Mouse (Mus musculus) naive thymus-derived CD4-positive, alpha-beta T cell, adult 5 months (primary cell): ENCODE measurements around the gene Olfr1174-ps. TPM values are rescaled to one million over a fixed set of nuclear protein-coding genes. Genes with fewer than 3 reads are reported as not detected.

ENCODE experiments used
- polyA plus RNA-seq: library from polyadenylated mRNA; unstranded; fragments of 100-300 nt; shearing (Covaris generic); gene quantifications from one replicate; pipeline ENCODE4 v1.2.1, GENCODE M21; 2017

The Olfr1174-ps gene
- not detected for polyA plus RNA-seq

DNA sequence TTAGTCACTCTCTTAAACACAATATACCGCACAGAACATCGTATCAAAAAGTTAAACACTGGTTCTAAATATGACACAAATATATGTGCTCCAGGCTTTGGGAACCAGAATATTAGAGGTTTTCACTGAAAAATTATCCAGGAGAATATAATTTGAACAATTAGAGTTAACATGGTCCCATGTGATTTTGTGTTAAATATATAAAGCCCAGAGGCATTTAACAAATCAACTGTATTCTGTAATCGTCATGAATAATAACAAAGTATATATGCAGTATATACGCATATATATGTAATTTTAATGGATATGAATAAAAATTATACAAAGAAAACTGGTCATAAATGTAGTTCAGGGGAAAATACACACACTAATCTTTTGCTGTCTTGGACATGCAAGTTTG is at the start of gene Olfr1174-ps:
Gene Olfr1174-ps (minus strand): TSS at position 101 of the 400 bp plus-strand sequence.

DNA sequence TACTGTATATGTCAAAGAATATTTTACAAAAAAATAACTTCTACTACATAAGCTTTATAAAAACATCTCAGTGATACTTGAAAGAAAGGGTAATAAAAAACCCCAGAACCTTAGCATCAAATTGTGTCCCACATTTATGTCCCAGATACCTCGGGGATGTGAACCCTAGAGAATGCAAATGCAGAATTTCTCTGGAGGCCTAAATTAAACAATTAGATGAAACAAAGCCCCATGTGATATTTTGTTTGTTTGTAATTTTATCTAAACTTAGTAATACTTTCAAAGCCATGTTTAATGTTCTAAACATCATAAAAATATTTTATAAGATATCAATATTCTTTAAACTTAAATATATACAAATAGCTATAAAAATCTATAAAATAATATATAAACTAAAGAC is 31.5 kb upstream of the Olfr1174-ps start, which contains the start of gene Olfr1177-ps:
Gene Olfr1177-ps (minus strand): TSS at position 101 of the 400 bp plus-strand sequence.

DNA sequence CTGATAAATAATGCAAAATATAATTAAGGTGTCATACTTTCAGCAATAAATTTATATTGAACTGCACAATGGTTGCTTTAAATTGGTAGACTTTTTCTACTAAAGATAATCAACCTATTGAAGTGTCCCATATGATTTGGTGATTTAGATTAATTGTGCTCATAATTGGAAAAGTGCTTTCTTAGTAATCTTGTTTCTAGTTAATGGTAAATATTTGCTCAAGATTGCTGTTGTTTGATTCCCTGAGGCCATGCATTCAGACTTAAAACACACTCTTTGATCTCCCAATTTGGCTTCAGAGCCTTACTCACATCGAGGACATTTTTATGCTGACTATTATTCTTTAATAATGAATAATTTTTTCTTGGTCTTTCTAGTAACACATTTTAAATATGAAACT is 21.5 kb upstream of the Olfr1174-ps start, which contains the start of gene Olfr1176:
Gene Olfr1176 (plus strand): TSS at position 301 of the 400 bp plus-strand sequence.

DNA sequence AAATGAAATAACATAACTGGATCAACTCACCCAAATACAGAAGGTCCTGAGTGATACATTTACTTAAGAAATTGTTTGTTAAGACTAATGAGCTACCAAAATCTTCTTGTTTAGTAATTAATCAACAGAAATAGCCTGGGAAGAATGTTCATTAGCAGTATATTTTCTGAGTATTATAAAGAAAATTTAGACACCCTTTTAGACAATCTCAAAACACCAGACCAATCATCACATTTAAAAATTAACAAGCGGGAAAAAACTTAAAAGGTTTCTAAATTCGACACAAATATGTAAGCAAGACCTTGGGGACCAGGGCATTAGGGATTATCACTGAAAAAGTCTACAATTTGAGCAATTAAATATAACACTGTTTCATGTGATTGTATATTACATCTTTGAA is 12.2 kb upstream of the Olfr1174-ps start, which contains the start of gene Olfr1175-ps:
Gene Olfr1175-ps (minus strand): TSS at position 101 of the 400 bp plus-strand sequence.

DNA sequence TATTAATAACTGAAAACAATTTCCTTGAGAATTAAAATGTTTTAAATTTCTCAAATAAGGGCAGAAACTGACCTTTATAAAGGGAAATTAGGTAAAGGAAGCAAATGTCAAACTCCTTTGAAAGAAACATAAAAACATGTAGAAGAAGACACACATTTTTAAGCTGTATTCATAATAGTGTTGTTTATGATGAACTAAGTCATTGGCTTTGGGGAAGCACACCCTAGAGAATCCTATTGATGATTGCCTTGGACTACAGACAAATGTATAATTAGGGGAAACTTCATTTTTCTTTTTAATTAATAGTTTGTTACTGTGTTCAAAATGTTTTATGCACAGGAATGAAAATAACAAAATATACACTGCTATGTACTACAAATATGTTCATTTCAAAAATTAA is 35.2 kb downstream of the Olfr1174-ps start, which contains the start of gene Olfr1173:
Gene Olfr1173 (minus strand): TSS at position 101 of the 400 bp plus-strand sequence.

Other genes starting within 250 kb of the Olfr1174-ps start
- not detected for gene Olfr1163, start 243.3 kb downstream of the Olfr1174-ps start, polyA plus RNA-seq
- not detected for gene Olfr1164, start 221.2 kb downstream of the Olfr1174-ps start, polyA plus RNA-seq
- not detected for gene Olfr1166, start 186.9 kb downstream of the Olfr1174-ps start, polyA plus RNA-seq
- 0.10 TPM for gene Olfr1167, start 159.9 kb downstream of the Olfr1174-ps start, polyA plus RNA-seq
- gene Olfr1168, start 133.3 kb downstream of the Olfr1174-ps start, polyA plus RNA-seq = not detected
- not detected for gene Olfr1170, start 86.8 kb downstream of the Olfr1174-ps start, polyA plus RNA-seq
- gene Olfr1173, start 35.3 kb downstream of the Olfr1174-ps start, polyA plus RNA-seq = 0.11 TPM
- not detected for gene Olfr1175-ps, start 12.1 kb upstream of the Olfr1174-ps start, polyA plus RNA-seq
- gene Olfr1176, start 21.6 kb upstream of the Olfr1174-ps start, polyA plus RNA-seq = not detected
- gene Olfr1177-ps, start 31.4 kb upstream of the Olfr1174-ps start, polyA plus RNA-seq = not detected
- gene Olfr1178, start 71.9 kb upstream of the Olfr1174-ps start, polyA plus RNA-seq = not detected
- not detected for gene Olfr1179, start 91.3 kb upstream of the Olfr1174-ps start, polyA plus RNA-seq
- not detected for gene Olfr1180, start 104.0 kb upstream of the Olfr1174-ps start, polyA plus RNA-seq
- gene Olfr1181, start 111.0 kb upstream of the Olfr1174-ps start, polyA plus RNA-seq = not detected
- not detected for gene Gm13757, start 134.0 kb upstream of the Olfr1174-ps start, polyA plus RNA-seq
- 0.26 TPM for gene Olfr1183, start 139.7 kb upstream of the Olfr1174-ps start, polyA plus RNA-seq
- 0.11 TPM for gene Olfr1184, start 168.5 kb upstream of the Olfr1174-ps start, polyA plus RNA-seq
- not detected for gene Olfr1185-ps1, start 178.2 kb upstream of the Olfr1174-ps start, polyA plus RNA-seq
- not detected for gene Olfr1186, start 203.4 kb upstream of the Olfr1174-ps start, polyA plus RNA-seq
- not detected for gene Olfr1188, start 241.8 kb upstream of the Olfr1174-ps start, polyA plus RNA-seq